Mouse (Mus musculus): ENCODE measurements around the gene Ptgdr2. TPM values are rescaled to one million over a fixed set of nuclear protein-coding genes. Genes with fewer than 3 reads are reported as not detected.

Gene Ptgdr2
- polyA plus RNA-seq, 1 experiment from 2014 or later = not detected

- no peak overlapping the region for H3K27ac ChIP-seq (replicated peaks; ENCODE audit: low read depth, low read length)
- WGBS = 78% methylated on average over 3 of the region's 3 CpGs
- DNase-seq (ENCODE audit: low spot score) (no peak), ATAC-seq (replicated peaks; ENCODE audit: insufficient number of reproducible peaks, low FRiP score, low TSS enrichment, low read depth) (no peak)
- no peaks in the 10 kb centered on the region for H3K36me3 ChIP-seq (replicated peaks; ENCODE audit: control insufficient read depth, insufficient read depth, low read depth, low read length)
- H3K27me3 ChIP-seq (ENCODE audit: control insufficient read depth, insufficient read depth, low read length) = no peaks in the 10 kb centered on the region
- no peak overlapping the region for H3K4me2 ChIP-seq (ENCODE audit: low read depth, low read length)
- H3K9me3 ChIP-seq (replicated peaks; ENCODE audit: control insufficient read depth, low read length) = no peaks in the 10 kb centered on the region
- no peak overlapping the region for H3K9ac ChIP-seq (replicated peaks; ENCODE audit: low read length)
- H3K4me3 ChIP-seq (ENCODE audit: low read depth, low read length) = no peak overlapping the region
- no peaks in the 10 kb centered on the region for H3K4me1 ChIP-seq (ENCODE audit: control insufficient read depth, insufficient read depth, low read length)
These were observed 33.5 kb downstream of the Ptgdr2 start for GRCm38 (mm10) chr19:10970457-10970856.

DNA sequence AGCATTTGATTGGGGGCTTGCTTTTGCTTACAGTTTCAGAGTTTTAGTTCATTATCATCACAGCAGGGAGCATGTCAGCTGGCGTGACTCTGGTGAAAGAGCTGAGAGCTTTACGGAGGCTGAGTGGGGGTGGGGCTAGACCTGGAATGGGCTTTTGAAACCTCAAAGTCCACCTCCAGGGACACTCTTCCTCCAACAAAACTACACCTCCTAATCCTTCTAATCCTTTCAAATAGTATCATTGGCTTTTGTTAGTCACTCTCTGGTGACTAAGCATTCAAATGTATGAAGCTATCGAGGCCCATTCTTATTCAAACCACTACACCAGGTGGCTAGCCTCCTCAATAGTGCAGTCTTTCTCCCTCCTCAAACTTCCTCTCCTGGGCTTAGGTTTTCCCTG, 35.7 kb downstream of the Ptgdr2 start:
- Histone ChIP-seq H3K36me3 (replicated peaks; ENCODE audit: control insufficient read depth, insufficient read depth, low read depth, low read length) (no peaks in the 10 kb centered on the region), H3K4me2 (ENCODE audit: low read depth, low read length) (no peak overlapping the region), H3K4me3 (ENCODE audit: low read depth, low read length) (no peak overlapping the region), H3K9ac (replicated peaks; ENCODE audit: low read length) (no peak overlapping the region), H3K4me1 (ENCODE audit: control insufficient read depth, insufficient read depth, low read length) (no peaks in the 10 kb centered on the region), H3K27me3 (ENCODE audit: control insufficient read depth, insufficient read depth, low read length) (no peaks in the 10 kb centered on the region), H3K27ac (replicated peaks; ENCODE audit: low read depth, low read length) (no peak overlapping the region), H3K9me3 (replicated peaks; ENCODE audit: control insufficient read depth, low read length) (no peaks in the 10 kb centered on the region)
- DNase-seq (ENCODE audit: low spot score) (no peak), ATAC-seq (replicated peaks; ENCODE audit: insufficient number of reproducible peaks, low FRiP score, low TSS enrichment, low read depth) (no peak)
- WGBS = 32% methylated on average over 3 of the region's 3 CpGs

DNA sequence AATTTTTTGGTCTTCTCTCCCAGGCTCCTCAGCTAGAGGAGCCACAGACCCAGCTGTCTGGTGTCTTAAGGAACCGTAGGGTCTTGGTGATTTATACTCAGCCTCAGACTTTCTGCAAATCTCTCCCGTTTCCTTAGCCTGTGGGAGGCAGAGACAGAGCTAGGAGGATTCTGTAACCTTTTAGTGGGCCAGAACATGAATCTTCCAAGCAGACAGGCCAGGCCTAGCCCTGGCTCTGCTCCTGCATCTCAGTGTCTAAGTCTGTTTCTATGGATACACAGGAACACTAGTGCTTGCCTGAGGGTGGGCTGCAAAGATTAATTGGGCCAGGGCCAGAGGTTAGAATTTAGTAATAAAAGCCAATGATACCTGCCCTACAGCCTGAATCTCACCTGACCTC, 36.2 kb downstream of the Ptgdr2 start:
- ATAC-seq (replicated peaks; ENCODE audit: insufficient number of reproducible peaks, low FRiP score, low TSS enrichment, low read depth) (no peak), DNase-seq (ENCODE audit: low spot score) (no peak)
- Histone ChIP-seq H3K4me3 (ENCODE audit: low read depth, low read length) (no peak overlapping the region), H3K9me3 (replicated peaks; ENCODE audit: control insufficient read depth, low read length) (no peaks in the 10 kb centered on the region), H3K4me1 (ENCODE audit: control insufficient read depth, insufficient read depth, low read length) (no peaks in the 10 kb centered on the region), H3K27ac (replicated peaks; ENCODE audit: low read depth, low read length) (no peak overlapping the region), H3K27me3 (ENCODE audit: control insufficient read depth, insufficient read depth, low read length) (no peaks in the 10 kb centered on the region), H3K36me3 (replicated peaks; ENCODE audit: control insufficient read depth, insufficient read depth, low read depth, low read length) (no peaks in the 10 kb centered on the region), H3K4me2 (ENCODE audit: low read depth, low read length) (no peak overlapping the region), H3K9ac (replicated peaks; ENCODE audit: low read length) (no peak overlapping the region)
- 68% methylated on average over 2 of the region's 2 CpGs for WGBS

DNA sequence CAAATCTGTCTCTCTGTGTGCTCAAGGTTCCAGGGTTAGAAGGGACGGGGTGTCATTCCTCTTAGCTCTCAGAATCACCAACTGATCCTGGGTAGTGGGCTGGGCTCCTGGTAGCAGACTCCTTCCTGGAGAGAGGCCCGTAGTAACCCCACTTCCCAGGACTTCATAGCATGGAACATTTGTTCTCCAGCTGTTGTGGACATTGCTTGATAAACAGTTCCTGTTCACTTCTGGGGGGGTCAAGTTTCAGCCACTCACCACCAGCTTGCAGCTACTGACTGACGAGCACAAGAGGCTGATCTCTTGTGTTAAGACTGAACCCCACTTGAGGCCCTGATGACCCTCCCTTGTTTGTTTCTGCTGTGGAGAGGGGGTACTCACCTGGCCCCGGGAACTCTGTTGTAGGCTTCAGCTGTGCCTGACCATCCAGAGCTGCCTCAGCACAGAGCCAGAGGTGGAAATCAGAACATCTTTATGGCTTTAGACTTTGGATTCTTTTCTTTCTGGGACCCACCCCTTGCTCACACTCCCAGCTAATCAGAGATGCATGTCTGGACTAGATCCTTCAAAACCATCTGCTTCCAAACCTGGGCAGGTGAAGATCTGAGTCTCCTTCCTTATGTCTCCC, 37.4 kb downstream of the Ptgdr2 start, which contains the start of gene Ms4a10:
TSS of gene Ms4a10 (minus strand) at position 433 of the 628 bp plus-strand sequence.
- H3K4me3 ChIP-seq (ENCODE audit: low read depth, low read length) = no peak within 1 kb of the TSS
- DNase-seq (ENCODE audit: low spot score) = no peak
- no peaks in the 10 kb centered on the region for H3K27me3 ChIP-seq (ENCODE audit: control insufficient read depth, insufficient read depth, low read length)
- peak; percentile 16; the same call in 1 of the 2 replicates for ATAC-seq (replicated peaks; ENCODE audit: insufficient number of reproducible peaks, low FRiP score, low TSS enrichment, low read depth)
- no peak within 1 kb of the TSS for H3K4me2 ChIP-seq (ENCODE audit: low read depth, low read length)
- H3K4me1 ChIP-seq (ENCODE audit: control insufficient read depth, insufficient read depth, low read length) = no peaks in the 10 kb centered on the region
- no peaks in the 10 kb centered on the region for H3K9me3 ChIP-seq (replicated peaks; ENCODE audit: control insufficient read depth, low read length)
- no peak within 1 kb of the TSS for H3K27ac ChIP-seq (replicated peaks; ENCODE audit: low read depth, low read length)
- no peak within 1 kb of the TSS for H3K9ac ChIP-seq (replicated peaks; ENCODE audit: low read length)
- no peaks in the 10 kb centered on the region for H3K36me3 ChIP-seq (replicated peaks; ENCODE audit: control insufficient read depth, insufficient read depth, low read depth, low read length)
- 35% methylated on average over 4 of the region's 4 CpGs for whole genome bisulfite sequencing

DNA sequence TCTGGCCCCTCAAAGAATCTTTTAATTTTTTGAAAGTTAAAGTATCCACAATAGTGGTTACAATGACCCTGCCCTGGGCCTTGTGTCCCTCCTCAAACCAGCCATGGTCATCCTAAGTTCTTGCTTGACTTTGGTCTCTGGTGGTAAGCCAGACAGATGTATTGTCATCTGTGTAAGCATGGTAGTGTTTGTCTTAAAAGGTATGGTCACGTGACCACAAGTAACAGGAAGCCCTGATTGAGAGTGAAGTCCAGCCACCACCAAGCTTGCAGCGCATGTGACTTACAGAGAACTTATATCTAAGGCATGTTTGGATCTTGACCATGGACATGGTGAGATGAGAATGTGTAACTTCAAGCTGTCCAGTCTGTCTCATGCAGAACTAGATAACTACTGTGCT, 38.2 kb downstream of the Ptgdr2 start:
- H3K4me2 ChIP-seq (ENCODE audit: low read depth, low read length) = no peak overlapping the region
- no peak overlapping the region for H3K27ac ChIP-seq (replicated peaks; ENCODE audit: low read depth, low read length)
- no peaks in the 10 kb centered on the region for H3K27me3 ChIP-seq (ENCODE audit: control insufficient read depth, insufficient read depth, low read length)
- no peak overlapping the region for H3K9ac ChIP-seq (replicated peaks; ENCODE audit: low read length)
- no peak for DNase-seq (ENCODE audit: low spot score)
- H3K4me1 ChIP-seq (ENCODE audit: control insufficient read depth, insufficient read depth, low read length) = no peaks in the 10 kb centered on the region
- no peaks in the 10 kb centered on the region for H3K36me3 ChIP-seq (replicated peaks; ENCODE audit: control insufficient read depth, insufficient read depth, low read depth, low read length)
- no peaks in the 10 kb centered on the region for H3K9me3 ChIP-seq (replicated peaks; ENCODE audit: control insufficient read depth, low read length)
- no peak overlapping the region for H3K4me3 ChIP-seq (ENCODE audit: low read depth, low read length)
- WGBS = 74% methylated on average over 2 of the region's 2 CpGs
- ATAC-seq (replicated peaks; ENCODE audit: insufficient number of reproducible peaks, low FRiP score, low TSS enrichment, low read depth) = no peak

- Histone ChIP-seq H3K27ac (replicated peaks; ENCODE audit: low read depth, low read length) (no peak overlapping the region), H3K36me3 (replicated peaks; ENCODE audit: control insufficient read depth, insufficient read depth, low read depth, low read length) (no peaks in the 10 kb centered on the region), H3K4me1 (ENCODE audit: control insufficient read depth, insufficient read depth, low read length) (no peaks in the 10 kb centered on the region), H3K9ac (replicated peaks; ENCODE audit: low read length) (no peak overlapping the region), H3K4me2 (ENCODE audit: low read depth, low read length) (no peak overlapping the region), H3K4me3 (ENCODE audit: low read depth, low read length) (no peak overlapping the region), H3K9me3 (replicated peaks; ENCODE audit: control insufficient read depth, low read length) (no peaks in the 10 kb centered on the region), H3K27me3 (ENCODE audit: control insufficient read depth, insufficient read depth, low read length) (no peaks in the 10 kb centered on the region)
- ATAC-seq (replicated peaks; ENCODE audit: insufficient number of reproducible peaks, low FRiP score, low TSS enrichment, low read depth) = no peak
- 53% methylated on average over 4 of the region's 4 CpGs for WGBS
- no peak for DNase-seq (ENCODE audit: low spot score)
These were observed 39.4 kb downstream of the Ptgdr2 start for GRCm38 (mm10) chr19:10976318-10976717.

DNA sequence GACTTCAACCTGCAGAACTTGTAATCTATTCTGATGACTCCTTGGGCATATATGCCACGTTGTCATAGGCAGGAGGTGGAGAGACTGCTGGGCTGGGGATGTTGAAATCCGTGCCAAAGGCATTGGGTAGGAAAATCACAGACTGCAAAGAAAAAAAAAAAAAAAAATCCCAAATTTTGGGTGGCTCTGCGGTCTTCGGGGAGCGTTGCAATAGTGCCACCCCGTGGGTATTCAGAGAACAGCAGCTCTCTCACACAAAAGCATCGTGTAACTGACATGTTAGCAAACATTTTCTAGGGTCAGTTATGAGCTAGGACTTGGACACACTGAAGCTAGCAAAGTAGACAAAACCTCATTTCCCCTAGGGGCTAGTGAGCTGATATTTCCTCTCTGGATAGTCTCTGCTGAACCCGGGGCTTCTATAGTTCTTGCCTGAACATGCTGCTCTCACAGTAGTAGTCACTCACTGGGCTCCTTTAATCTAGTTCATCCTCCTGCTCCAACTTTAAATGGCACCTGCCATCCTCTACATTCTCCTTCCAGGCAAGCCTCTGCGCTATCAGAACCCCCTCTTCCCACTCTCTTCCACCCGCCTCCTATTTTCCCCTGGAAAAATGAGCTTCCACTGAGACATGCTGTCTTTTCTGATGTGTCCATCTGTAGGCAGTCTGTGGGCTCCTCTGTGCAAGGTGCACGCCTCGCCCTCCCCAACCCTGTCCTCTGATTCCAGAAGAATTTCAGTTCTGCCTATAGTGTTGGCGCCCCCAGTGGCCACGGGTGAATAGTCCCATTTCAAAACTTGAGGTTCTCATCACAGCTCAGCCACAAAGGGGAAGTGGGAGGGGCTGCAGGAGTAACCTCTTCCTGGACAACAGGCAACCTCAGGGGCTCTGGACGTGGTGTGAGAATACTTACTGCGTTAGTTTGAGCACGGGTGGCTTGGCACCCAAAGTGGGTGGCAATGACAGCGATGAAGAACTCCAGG, 42.5 kb downstream of the Ptgdr2 start:
- no peak overlapping the region for H3K4me2 ChIP-seq (ENCODE audit: low read depth, low read length)
- H3K36me3 ChIP-seq (replicated peaks; ENCODE audit: control insufficient read depth, insufficient read depth, low read depth, low read length) = no peaks in the 10 kb centered on the region
- H3K9ac ChIP-seq (replicated peaks; ENCODE audit: low read length) = no peak overlapping the region
- H3K4me1 ChIP-seq (ENCODE audit: control insufficient read depth, insufficient read depth, low read length) = no peaks in the 10 kb centered on the region
- H3K27me3 ChIP-seq (ENCODE audit: control insufficient read depth, insufficient read depth, low read length) = no peaks in the 10 kb centered on the region
- 12% methylated on average over 18 of the region's 18 CpGs for WGBS
- ATAC-seq (replicated peaks; ENCODE audit: insufficient number of reproducible peaks, low FRiP score, low TSS enrichment, low read depth) (peak; percentile 54; the same call in 1 of the 2 replicates), DNase-seq (ENCODE audit: low spot score) (peak; percentile 78)
- no peaks in the 10 kb centered on the region for H3K9me3 ChIP-seq (replicated peaks; ENCODE audit: control insufficient read depth, low read length)
- no peak overlapping the region for H3K4me3 ChIP-seq (ENCODE audit: low read depth, low read length)
- no peak overlapping the region for H3K27ac ChIP-seq (replicated peaks; ENCODE audit: low read depth, low read length)

DNA sequence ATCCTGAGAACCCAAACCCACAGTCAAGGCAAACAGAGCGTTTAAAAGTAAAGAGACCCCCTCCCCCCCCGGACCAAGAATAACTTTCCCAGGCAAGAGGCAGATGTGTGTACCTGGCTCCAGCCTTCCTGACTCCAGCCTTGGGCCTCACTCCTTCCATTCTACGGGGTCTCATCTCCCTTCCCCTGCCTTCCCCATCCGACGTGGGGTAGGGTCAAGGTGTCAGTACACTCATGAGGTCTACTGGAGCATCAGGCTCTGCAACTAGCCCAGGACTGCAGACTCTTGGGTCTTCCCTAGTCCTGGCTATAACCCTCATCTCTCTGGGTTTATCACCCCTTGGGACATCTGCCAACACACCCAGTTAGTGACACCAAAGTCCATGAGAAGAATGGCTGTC, 43.2 kb downstream of the Ptgdr2 start:
- ATAC-seq (replicated peaks; ENCODE audit: insufficient number of reproducible peaks, low FRiP score, low TSS enrichment, low read depth) = no peak
- Histone ChIP-seq H3K4me3 (ENCODE audit: low read depth, low read length) (no peak overlapping the region), H3K9me3 (replicated peaks; ENCODE audit: control insufficient read depth, low read length) (no peaks in the 10 kb centered on the region), H3K27ac (replicated peaks; ENCODE audit: low read depth, low read length) (no peak overlapping the region), H3K36me3 (replicated peaks; ENCODE audit: control insufficient read depth, insufficient read depth, low read depth, low read length) (no peaks in the 10 kb centered on the region), H3K4me2 (ENCODE audit: low read depth, low read length) (no peak overlapping the region), H3K4me1 (ENCODE audit: control insufficient read depth, insufficient read depth, low read length) (no peaks in the 10 kb centered on the region), H3K27me3 (ENCODE audit: control insufficient read depth, insufficient read depth, low read length) (no peaks in the 10 kb centered on the region), H3K9ac (replicated peaks; ENCODE audit: low read length) (no peak overlapping the region)
- WGBS = 85% methylated on average over 5 of the region's 5 CpGs
- no peak for DNase-seq (ENCODE audit: low spot score)
